13 mouse cellular contexts compared by ENCODE assay signal in the genomic region with DNA sequence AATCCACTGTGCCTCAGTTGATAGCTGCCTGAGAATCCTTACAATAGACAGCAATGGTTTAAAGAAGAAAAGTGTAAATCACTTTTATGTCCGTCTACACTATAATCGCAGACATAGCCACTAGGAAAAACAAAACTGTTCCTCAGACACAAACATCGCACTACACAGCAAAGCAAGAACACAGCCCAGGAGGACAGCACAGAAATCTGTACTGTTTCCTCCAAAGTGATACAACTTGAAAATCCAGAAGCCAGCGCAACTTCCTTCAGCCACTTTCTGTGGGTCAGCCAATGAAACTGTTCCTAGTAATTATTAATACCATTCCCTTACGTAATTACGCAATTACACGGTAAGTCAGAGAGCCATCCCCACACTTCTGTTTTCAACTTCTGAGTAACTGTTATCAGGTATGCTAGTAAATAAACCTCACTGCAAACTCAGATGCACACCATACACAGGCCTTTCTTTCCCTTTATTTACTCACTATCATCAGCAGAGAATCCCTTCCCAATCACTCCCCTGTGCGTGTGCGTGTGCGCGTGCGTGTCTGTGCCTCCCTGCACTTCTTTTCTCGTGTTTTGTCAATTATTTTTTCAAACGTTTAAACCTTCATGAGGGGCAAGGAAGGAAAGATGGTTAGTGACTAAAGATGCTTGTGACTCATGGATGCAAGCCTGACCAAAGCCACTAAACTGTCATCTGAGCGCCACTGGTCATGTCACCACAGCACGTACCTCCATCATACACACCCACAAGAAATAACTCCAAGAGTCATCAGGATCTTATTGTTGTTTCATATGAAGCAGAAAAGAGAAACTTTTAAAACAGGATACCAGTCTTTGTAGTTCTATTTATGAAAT.
DNase-seq lines count a peak whose midpoint lies in the region; ATAC-seq and TF ChIP-seq lines count a peak whose summit lies in the region.
"Had no signal": no experiment of that assay in that cellular context is flagged by ENCODE, and none has a peak within 500 bp of the region (broad histone marks: within the 10 kb centered on the region; RNA-seq: fewer than 3 reads in every experiment).

No protein-coding gene starts in this region.

- no peak overlapping the region for H3K27ac ChIP-seq in heart, embryonic 11.5 days (ENCODE audit: low read depth, low read length)
- peak overlapping the region; percentile 93; the same call in 1 of the 2 replicates for H3K27ac ChIP-seq in left cerebral cortex, adult 2 months
- H3K27ac ChIP-seq in heart, postnatal 0 days (ENCODE audit: low read depth): peak overlapping the region; percentile 20; the same call in 1 of the 2 replicates
- no peak overlapping the region for H3K27ac ChIP-seq in cerebellum, adult 2 months (ENCODE audit: insufficient read depth, low read length)

- H3K9me3 ChIP-seq in heart, embryonic 11.5 days (replicated peaks; ENCODE audit: control insufficient read depth, low read length): no peaks in the 10 kb centered on the region
- no peaks in the 10 kb centered on the region for H3K9me3 ChIP-seq in heart, postnatal 0 days (replicated peaks; ENCODE audit: control insufficient read depth, low read length)

- intact Hi-C loops in left cerebral cortex, adult 2 months (cut with DNase I): no loop called here

- no peak for TF ChIP-seq EP300 in heart, postnatal 0 days (IDR thresholded peaks at IDR 0.05; ENCODE audit: low read depth)

- no peak for TF ChIP-seq CTCF in left cerebral cortex, adult 2 months (IDR thresholded peaks at IDR 0.05)
- TF ChIP-seq CTCF in heart, postnatal 0 days (IDR thresholded peaks at IDR 0.05; ENCODE audit: low read depth): no peak
- no peak for TF ChIP-seq CTCF in cerebellum, adult 2 months (IDR thresholded peaks at IDR 0.05; ENCODE audit: borderline replicate concordance, insufficient read depth, low read depth, low read length)

- peak overlapping the region; percentile 39 for H3K4me2 ChIP-seq in heart, embryonic 11.5 days
- H3K4me2 ChIP-seq in heart, postnatal 0 days (ENCODE audit: low read depth, low read length): peak overlapping the region; percentile 67

- no peak overlapping the region for H3K9ac ChIP-seq in heart, embryonic 11.5 days (ENCODE audit: low read depth, low read length)
- H3K9ac ChIP-seq in heart, postnatal 0 days (replicated peaks; ENCODE audit: low read depth, low read length): peak overlapping the region; percentile 21

- H3K4me1 ChIP-seq in heart, embryonic 11.5 days (ENCODE audit: control insufficient read depth, insufficient read depth, low read length): peaks cover 32% of the 10 kb centered on the region
- peaks cover 40% of the 10 kb centered on the region for H3K4me1 ChIP-seq in heart, postnatal 0 days (ENCODE audit: control insufficient read depth, insufficient read depth)
- no peaks in the 10 kb centered on the region; the same call in 1 of the 2 replicates for H3K4me1 ChIP-seq in cerebellum, adult 2 months (ENCODE audit: control insufficient read depth, insufficient read depth, low read length)

- DNase-seq in heart, adult 8-10 months (ENCODE audit: low spot score): no peak
- DNase-seq in left cerebral cortex, adult 2 months (ENCODE audit: extremely low spot score in 1 of 2, low spot score in 2 of 2): no peak
- no peak for DNase-seq in left cerebral cortex, adult 8-10 months (ENCODE audit: low spot score in 2 of 2)
- peak; percentile 54 for DNase-seq in 416B (ENCODE audit: low read depth)
- DNase-seq in heart, postnatal 0 days (ENCODE audit: low spot score): no peak
- no peak for DNase-seq in retina, embryonic 14.5 days (ENCODE audit: low spot score)
- no peak for DNase-seq in cerebellum, adult 2 months
- DNase-seq: cerebellum, postnatal 14 days; gastrocnemius, postnatal 10 days; right cerebral cortex, postnatal 4 days; thymus, adult 2 months had no signal

- no peak for TF ChIP-seq POLR2A in cerebellum, adult 2 months (IDR thresholded peaks at IDR 0.05; ENCODE audit: borderline replicate concordance, insufficient read depth, low read length)

- H3K4me3 ChIP-seq in heart, embryonic 11.5 days (ENCODE audit: low read depth, low read length): no peak overlapping the region
- H3K4me3 ChIP-seq in left cerebral cortex, adult 2 months: peak overlapping the region; percentile 74
- peak overlapping the region; percentile 90 for H3K4me3 ChIP-seq in heart, postnatal 0 days (ENCODE audit: low read depth, low read length)
- no peak overlapping the region for H3K4me3 ChIP-seq in cerebellum, adult 2 months (replicated peaks; ENCODE audit: insufficient read depth, low read depth, low read length)
- H3K4me3 ChIP-seq: erythroblast, embryonic 14.5 days had no signal

- 72% methylated on average over 16 of the region's 16 CpGs for WGBS in heart, embryonic 11.5 days (ENCODE audit: insufficient replicate concordance)
- WGBS in heart, postnatal 0 days: 60% methylated on average over 16 of the region's 16 CpGs
- WGBS in cerebellum, adult 2 months: 88% methylated on average over 16 of the region's 16 CpGs

- no peaks in the 10 kb centered on the region for H3K27me3 ChIP-seq in heart, embryonic 11.5 days (ENCODE audit: control insufficient read depth, insufficient read depth, low read length)
- no peaks in the 10 kb centered on the region for H3K27me3 ChIP-seq in heart, postnatal 0 days (ENCODE audit: control insufficient read depth, insufficient read depth, low read length)
- H3K27me3 ChIP-seq in cerebellum, adult 2 months (ENCODE audit: control insufficient read depth, insufficient read depth, low read length): no peaks in the 10 kb centered on the region; the same call in 1 of the 2 replicates

- H3K36me3 ChIP-seq in heart, embryonic 11.5 days (ENCODE audit: control insufficient read depth, insufficient read depth, low read length): no peaks in the 10 kb centered on the region
- no peaks in the 10 kb centered on the region for H3K36me3 ChIP-seq in heart, postnatal 0 days (replicated peaks; ENCODE audit: control insufficient read depth, insufficient read depth, low read length)

- ATAC-seq in heart, embryonic 11.5 days (replicated peaks; ENCODE audit: insufficient number of reproducible peaks, low FRiP score, low TSS enrichment): no peak
- no peak for ATAC-seq in heart, postnatal 0 days (ENCODE audit: insufficient read depth, low read depth)

Comparison
In these comparisons a context has a peak if more than half of its experiments do, and no peak if none do; other contexts are left out.
1. H3K27ac ChIP-seq: peak in left cerebral cortex, adult 2 months (single experiment) and heart, postnatal 0 days (single experiment); none in heart, embryonic 11.5 days (single experiment) and cerebellum, adult 2 months (single experiment).
2. H3K4me3 ChIP-seq: peak in left cerebral cortex, adult 2 months (single experiment) and heart, postnatal 0 days (single experiment); none in heart, embryonic 11.5 days (single experiment) and cerebellum, adult 2 months (single experiment).